ENCODE assay signal across 25 mouse cellular contexts in genomic region chr13:47218351-47218750, GRCm38 (mm10).
A peak's percentile ranks its signal among the peaks of the same experiment; 100 is the strongest.
DNase-seq lines count a peak whose midpoint lies in the region; ATAC-seq and TF ChIP-seq lines count a peak whose summit lies in the region.
"Had no signal": no experiment of that assay in that cellular context is flagged by ENCODE, and none has a peak within 500 bp of the region (broad histone marks: within the 10 kb centered on the region; RNA-seq: fewer than 3 reads in every experiment).

No protein-coding gene starts in this region.

- no peak overlapping the region for H3K9ac ChIP-seq in heart, postnatal 0 days (replicated peaks; ENCODE audit: low read depth, low read length)
- H3K9ac ChIP-seq: embryonic facial prominence, embryonic 15.5 days; forebrain, postnatal 0 days; heart, embryonic 13.5 days; hindbrain, embryonic 14.5 days had no signal

- TF ChIP-seq CTCF in gastrocnemius, adult 2 months (IDR thresholded peaks at IDR 0.05) = no peak
- TF ChIP-seq CTCF in heart, postnatal 0 days (IDR thresholded peaks at IDR 0.05; ENCODE audit: low read depth) = no peak

- no peak for DNase-seq in gastrocnemius, adult 2 months
- DNase-seq in gastrocnemius, postnatal 25 days = no peak
- DNase-seq in heart, postnatal 0 days (ENCODE audit: low spot score) = no peak
- no peak for DNase-seq in heart, postnatal 10 days
- DNase-seq in layer of hippocampus, adult 18-20 months (ENCODE audit: low spot score in 2 of 2) = no peak
- DNase-seq: adrenal gland, adult 8-10 months; cerebellum, adult 11-12 months; cerebellum, adult 8-10 months; cerebellum, postnatal 10 days; cerebellum, postnatal 36 days; embryo, embryonic 11 days; forebrain, postnatal 0 days; gastrocnemius, postnatal 36 days; heart, postnatal 36 days; kidney, adult 18-20 months had no signal

- TF ChIP-seq EP300 in heart, postnatal 0 days (IDR thresholded peaks at IDR 0.05; ENCODE audit: low read depth) = no peak

- ATAC-seq in heart, postnatal 0 days (ENCODE audit: insufficient read depth, low read depth) = no peak
- ATAC-seq: CD4-positive, CD25-positive, alpha-beta regulatory T cell, adult 4 months; forebrain, embryonic 14.5 days; forebrain, postnatal 0 days; hindbrain, postnatal 0 days; inflammation-experienced regulatory T-cells, adult 6 months; intestine, embryonic 16.5 days had no signal

- H3K27me3 ChIP-seq in heart, postnatal 0 days (ENCODE audit: control insufficient read depth, insufficient read depth, low read length) = no peaks in the 10 kb centered on the region
- H3K27me3 ChIP-seq: embryonic facial prominence, embryonic 15.5 days; heart, embryonic 13.5 days had no signal

- no peaks in the 10 kb centered on the region for H3K36me3 ChIP-seq in heart, postnatal 0 days (replicated peaks; ENCODE audit: control insufficient read depth, insufficient read depth, low read length)
- H3K36me3 ChIP-seq: embryonic facial prominence, embryonic 15.5 days; heart, embryonic 10.5 days; heart, embryonic 13.5 days had no signal

- H3K27ac ChIP-seq in gastrocnemius, adult 2 months = peak overlapping the region; percentile 84
- H3K27ac ChIP-seq in heart, postnatal 0 days (ENCODE audit: low read depth) = 0 out of 2 replicates have a peak overlapping the region, but pooled peaks have one; percentile 1
- H3K27ac ChIP-seq in brown adipose tissue, adult 24 weeks (replicated peaks; ENCODE audit: low read depth, low read length) = peak overlapping the region; percentile 38
- H3K27ac ChIP-seq: embryonic facial prominence, embryonic 15.5 days; heart, embryonic 10.5 days; heart, embryonic 13.5 days; hindbrain, embryonic 14.5 days; hindbrain, postnatal 0 days had no signal

- peaks cover 17% of the 10 kb centered on the region for H3K4me1 ChIP-seq in heart, postnatal 0 days (ENCODE audit: control insufficient read depth, insufficient read depth)
- H3K4me1 ChIP-seq in brown adipose tissue, adult 24 weeks (ENCODE audit: control insufficient read depth, insufficient read depth, insufficient read length, low read length) = peaks cover 37% of the 10 kb centered on the region

- no peak overlapping the region for H3K4me2 ChIP-seq in heart, postnatal 0 days (ENCODE audit: low read depth, low read length)
- H3K4me2 ChIP-seq: embryonic facial prominence, embryonic 15.5 days; heart, embryonic 13.5 days; hindbrain, embryonic 14.5 days had no signal

- no peak overlapping the region for H3K4me3 ChIP-seq in gastrocnemius, adult 2 months
- H3K4me3 ChIP-seq in heart, postnatal 0 days (ENCODE audit: low read depth, low read length) = no peak overlapping the region
- no peak overlapping the region for H3K4me3 ChIP-seq in brown adipose tissue, adult 24 weeks (ENCODE audit: insufficient read depth, low read depth, low read length)
- H3K4me3 ChIP-seq: embryonic facial prominence, embryonic 15.5 days; heart, embryonic 10.5 days; heart, embryonic 13.5 days had no signal

- no peaks in the 10 kb centered on the region for H3K9me3 ChIP-seq in heart, postnatal 0 days (replicated peaks; ENCODE audit: control insufficient read depth, low read length)
- H3K9me3 ChIP-seq: embryonic facial prominence, embryonic 15.5 days; heart, embryonic 10.5 days; heart, embryonic 13.5 days had no signal

- intact Hi-C loops in gastrocnemius, adult 2 months (cut with DNase I) = no loop called here
- intact Hi-C loops in heart, postnatal 10 days (cut with DNase I) = no loop called here

- WGBS in heart, postnatal 0 days = 49% methylated on average over 6 of the region's 6 CpGs

Comparison
In these comparisons a context has a peak if more than half of its experiments do, and no peak if none do; other contexts are left out.
1. H3K27ac ChIP-seq: peak in every context shown above with its lines; median percentile 84 in gastrocnemius, adult 2 months; 38 in brown adipose tissue, adult 24 weeks; 1 in heart, postnatal 0 days.